In the genomic region with DNA sequence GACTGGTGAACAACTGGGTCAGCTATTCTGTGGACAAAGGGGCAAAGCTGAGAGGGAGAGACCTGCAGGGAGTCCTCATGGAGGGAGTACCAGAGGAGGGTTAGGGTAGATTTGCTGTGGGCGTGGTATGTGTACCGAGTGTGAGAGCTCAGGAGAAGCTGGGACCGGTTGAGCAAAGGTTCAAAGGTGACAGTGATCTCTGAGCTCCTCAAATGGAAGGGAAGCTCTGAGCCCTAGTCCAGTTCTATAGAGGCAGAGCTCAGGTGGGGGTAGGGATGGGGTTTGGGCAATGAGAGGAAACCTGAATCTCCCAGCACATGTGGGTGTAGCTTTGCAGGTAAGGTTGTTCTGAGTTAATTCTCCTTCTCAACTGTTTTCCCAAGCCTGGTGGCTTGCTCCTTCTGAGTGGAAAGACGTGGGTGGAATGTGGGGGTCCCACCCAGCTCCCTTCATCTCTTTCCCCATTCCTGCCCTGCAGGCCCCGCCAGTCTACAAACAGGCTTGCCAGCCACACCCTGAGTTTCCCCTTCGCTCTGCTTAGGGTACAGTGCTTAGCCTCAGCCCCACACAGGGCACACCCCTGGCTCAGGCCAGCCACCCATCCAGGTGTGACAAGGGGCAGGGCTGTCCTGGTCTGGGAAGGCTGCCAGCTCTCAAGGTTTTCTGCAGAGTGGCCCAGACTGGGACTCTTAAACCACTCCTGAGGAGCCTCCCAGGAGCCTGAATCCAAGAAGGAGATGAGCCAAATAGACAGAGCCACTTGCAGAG, we compare ENCODE assay signal across 11 mouse cellular contexts. TPM values are rescaled to one million over a fixed set of nuclear protein-coding genes. Genes with fewer than 3 reads are reported as not detected.
DNase-seq lines count a peak whose midpoint lies in the region; ATAC-seq and TF ChIP-seq lines count a peak whose summit lies in the region.
"Had no signal": no experiment of that assay in that cellular context is flagged by ENCODE, and none has a peak within 500 bp of the region (broad histone marks: within the 10 kb centered on the region; RNA-seq: fewer than 3 reads in every experiment).

No protein-coding gene starts in this region.

- TF ChIP-seq CTCF in layer of hippocampus, adult 2 months (conservative IDR thresholded peaks at IDR 0.05): no peak

- no peaks in the 10 kb centered on the region for H3K36me3 ChIP-seq in intestine, embryonic 14.5 days (ENCODE audit: control insufficient read depth, insufficient read depth, low read length)
- H3K36me3 ChIP-seq in kidney, embryonic 14.5 days (ENCODE audit: control insufficient read depth, insufficient read depth, low read length): no peaks in the 10 kb centered on the region
- no peaks in the 10 kb centered on the region for H3K36me3 ChIP-seq in lung, embryonic 15.5 days
- H3K36me3 ChIP-seq: embryonic facial prominence, embryonic 12.5 days; heart, embryonic 15.5 days; midbrain, embryonic 15.5 days had no signal

- H3K9me3 ChIP-seq in intestine, embryonic 14.5 days (ENCODE audit: control insufficient read depth, low read length): no peaks in the 10 kb centered on the region
- no peaks in the 10 kb centered on the region for H3K9me3 ChIP-seq in kidney, embryonic 14.5 days (ENCODE audit: control insufficient read depth, low read length)
- H3K9me3 ChIP-seq in lung, embryonic 15.5 days: no peaks in the 10 kb centered on the region
- H3K9me3 ChIP-seq: embryonic facial prominence, embryonic 12.5 days; heart, embryonic 15.5 days; midbrain, embryonic 15.5 days had no signal

- ATAC-seq in intestine, embryonic 14.5 days (replicated peaks; ENCODE audit: low FRiP score, low TSS enrichment, low read depth): peak; percentile 79
- peak; percentile 64; the same call in 1 of the 2 replicates for ATAC-seq in kidney, embryonic 14.5 days (ENCODE audit: low FRiP score, low TSS enrichment)
- ATAC-seq in lung, embryonic 15.5 days (ENCODE audit: borderline replicate concordance, extremely low read depth, low FRiP score, low TSS enrichment): peak; percentile 76
- ATAC-seq in cerebellum, adult (ENCODE audit: insufficient number of reproducible peaks, low FRiP score, low TSS enrichment): no peak
- ATAC-seq: activated CD4-positive, CD25-positive, alpha-beta regulatory T cell, adult 4 months; midbrain, embryonic 15.5 days had no signal

- no peaks in the 10 kb centered on the region for H3K27me3 ChIP-seq in intestine, embryonic 14.5 days (replicated peaks; ENCODE audit: control insufficient read depth, insufficient read depth, low read length)
- H3K27me3 ChIP-seq in kidney, embryonic 14.5 days (ENCODE audit: control insufficient read depth, insufficient read depth, low read length): no peaks in the 10 kb centered on the region
- H3K27me3 ChIP-seq in lung, embryonic 15.5 days: no peaks in the 10 kb centered on the region
- H3K27me3 ChIP-seq: embryonic facial prominence, embryonic 12.5 days; heart, embryonic 15.5 days; midbrain, embryonic 15.5 days had no signal

- no peak for DNase-seq in intestine, embryonic 14.5 days (ENCODE audit: low spot score)
- peak; percentile 75 to 83 for DNase-seq in urinary bladder, adult 18-20 months (ENCODE audit: low spot score in 2 of 2)
- no peak for DNase-seq in adrenal gland, postnatal 25 days
- DNase-seq in layer of hippocampus, adult 2 months (ENCODE audit: low spot score in 2 of 2): no peak

- H3K4me2 ChIP-seq in intestine, embryonic 14.5 days (ENCODE audit: low read length): no peak overlapping the region
- no peak overlapping the region for H3K4me2 ChIP-seq in kidney, embryonic 14.5 days (replicated peaks; ENCODE audit: low read depth, low read length)
- no peak overlapping the region for H3K4me2 ChIP-seq in lung, embryonic 15.5 days
- H3K4me2 ChIP-seq: embryonic facial prominence, embryonic 12.5 days; heart, embryonic 15.5 days; midbrain, embryonic 15.5 days had no signal

- no peak overlapping the region for H3K4me3 ChIP-seq in intestine, embryonic 14.5 days (ENCODE audit: low read depth, low read length)
- H3K4me3 ChIP-seq in kidney, embryonic 14.5 days (ENCODE audit: low read length): no peak overlapping the region
- no peak overlapping the region for H3K4me3 ChIP-seq in lung, embryonic 15.5 days
- H3K4me3 ChIP-seq in layer of hippocampus, adult 2 months: no peak overlapping the region
- H3K4me3 ChIP-seq: embryonic facial prominence, embryonic 12.5 days; heart, embryonic 15.5 days; midbrain, embryonic 15.5 days had no signal

- no peaks in the 10 kb centered on the region for H3K4me1 ChIP-seq in intestine, embryonic 14.5 days (replicated peaks; ENCODE audit: control insufficient read depth, insufficient read depth, low read length)
- 0 out of 2 replicates have a peak, but pooled peaks cover 5% of the 10 kb centered on the region for H3K4me1 ChIP-seq in kidney, embryonic 14.5 days (ENCODE audit: control insufficient read depth, insufficient read depth, low read length)
- peaks cover 49% of the 10 kb centered on the region for H3K4me1 ChIP-seq in lung, embryonic 15.5 days

- H3K27ac ChIP-seq in intestine, embryonic 14.5 days (ENCODE audit: low read depth): no peak overlapping the region
- no peak overlapping the region for H3K27ac ChIP-seq in kidney, embryonic 14.5 days (ENCODE audit: low read depth, low read length)
- H3K27ac ChIP-seq in lung, embryonic 15.5 days: peak overlapping the region; percentile 68
- no peak overlapping the region for H3K27ac ChIP-seq in layer of hippocampus, adult 2 months
- H3K27ac ChIP-seq: embryonic facial prominence, embryonic 12.5 days; heart, embryonic 15.5 days; midbrain, embryonic 15.5 days had no signal

- WGBS in intestine, embryonic 14.5 days: 64% methylated on average over 6 of the region's 6 CpGs
- 69% methylated on average over 6 of the region's 6 CpGs for WGBS in kidney, embryonic 14.5 days
- 41% methylated on average over 6 of the region's 6 CpGs for WGBS in lung, embryonic 15.5 days

- no peak overlapping the region for H3K9ac ChIP-seq in intestine, embryonic 14.5 days (ENCODE audit: low read length)
- no peak overlapping the region for H3K9ac ChIP-seq in kidney, embryonic 14.5 days (ENCODE audit: low read depth, low read length)
- no peak overlapping the region for H3K9ac ChIP-seq in lung, embryonic 15.5 days
- H3K9ac ChIP-seq: embryonic facial prominence, embryonic 12.5 days; heart, embryonic 15.5 days; midbrain, embryonic 15.5 days had no signal

RNA-seq across cellular contexts. Expression of gene Paqr5, which starts 26.8 kb away (rescaled TPM):
- polyA plus RNA-seq in intestine, embryonic 14.5 days (2014; fragmentation: Nextera tagmentation; extraction: Ambion mirVana): 8.1 and 8.2 TPM in 2 replicates
- polyA plus RNA-seq in kidney, embryonic 14.5 days (2014; fragmentation: Nextera tagmentation; extraction: Ambion mirVana): 11.0 and 17.0 TPM in 2 replicates
- polyA plus RNA-seq in lung, embryonic 15.5 days (2015; fragmentation: Nextera tagmentation; extraction: Ambion mirVana): 3.3 and 3.4 TPM in 2 replicates
- total RNA-seq in adrenal gland, postnatal 25 days (2021): 12.0 and 13.8 TPM in 2 replicates
- total RNA-seq in layer of hippocampus, adult 2 months (2021): 1 to 10 TPM; 3.9 to 6.3 TPM

RNA-seq across cellular contexts. Expression of gene Kif23, which starts 53.3 kb away (rescaled TPM):
- 115 and 121 TPM in 2 replicates for polyA plus RNA-seq in intestine, embryonic 14.5 days (2014; fragmentation: Nextera tagmentation; extraction: Ambion mirVana)
- 94.6 and 128 TPM in 2 replicates for polyA plus RNA-seq in kidney, embryonic 14.5 days (2014; fragmentation: Nextera tagmentation; extraction: Ambion mirVana)
- 143 and 158 TPM in 2 replicates for polyA plus RNA-seq in lung, embryonic 15.5 days (2015; fragmentation: Nextera tagmentation; extraction: Ambion mirVana)
- 12.0 and 13.8 TPM in 2 replicates for total RNA-seq in adrenal gland, postnatal 25 days (2021)
- 1 to 10 TPM; 1.5 to 3.9 TPM for total RNA-seq in layer of hippocampus, adult 2 months (2021)

Comparison
In these comparisons a context has a peak if more than half of its experiments do, and no peak if none do; other contexts are left out.
1. DNase-seq: peak in urinary bladder, adult 18-20 months (2 of 2); none in intestine, embryonic 14.5 days (single experiment), adrenal gland, postnatal 25 days (single experiment) and layer of hippocampus, adult 2 months (0 of 2).